Mouse (Mus musculus): ENCODE measurements around the gene Ppp1r2. TPM values are rescaled to one million over a fixed set of nuclear protein-coding genes. Genes with fewer than 3 reads are reported as not detected.
A peak's percentile ranks its signal among the peaks of the same experiment; 100 is the strongest.
"Not testable (repeated sequence)": the region's sequence is repeated elsewhere in the genome, so short reads cannot be mapped to it uniquely, and the experiment has no call there.

Ppp1r2 gene
- polyA plus RNA-seq (2012; rRNA removed) = 61.9 and 67.2 TPM in 2 replicates

DNA sequence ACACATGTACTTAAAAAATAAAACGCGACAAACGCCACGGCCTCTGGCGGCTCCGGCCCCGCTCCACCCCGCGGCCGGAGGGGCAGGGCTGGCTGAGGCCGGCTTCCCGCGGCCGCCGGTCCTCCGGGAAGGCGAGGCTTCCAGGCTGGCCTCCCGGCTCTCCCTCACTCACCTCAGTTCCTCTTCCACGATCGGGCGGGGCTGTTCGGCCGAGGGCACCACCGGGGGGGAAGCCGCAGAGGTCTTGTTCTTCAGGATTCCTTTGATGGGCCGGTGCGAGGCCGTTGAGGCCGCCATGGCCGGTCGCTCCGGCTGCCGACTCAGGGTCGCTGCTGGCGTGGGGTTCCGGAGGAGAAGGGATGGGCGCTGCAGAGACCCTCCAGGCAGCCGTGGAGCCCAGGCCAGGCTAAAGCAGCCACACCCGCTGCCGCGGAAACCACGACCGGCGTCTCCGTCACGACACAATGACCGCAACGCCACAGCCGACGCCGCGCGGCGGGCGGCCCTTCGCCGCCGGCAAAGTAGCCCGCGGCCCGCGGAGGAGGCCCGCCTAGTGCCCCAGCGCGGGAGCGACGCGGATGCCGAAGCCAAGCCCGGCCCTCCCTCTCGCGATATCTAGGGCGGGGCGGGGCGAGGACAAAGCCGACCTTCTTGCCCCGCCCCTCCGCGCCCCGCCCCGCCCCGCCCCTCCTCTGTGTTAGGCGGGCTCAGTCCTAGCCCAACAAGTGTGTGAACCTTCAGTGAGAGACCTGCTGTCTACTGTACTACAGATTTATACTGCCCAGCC, at the start of gene Ppp1r2:
TSS of gene Ppp1r2 (minus strand) at position 604 of the 787 bp plus-strand sequence.
- H3K4me3 ChIP-seq (replicated peaks; ENCODE audit: insufficient read depth, low read depth, low read length) = peak within 1 kb of the TSS; percentile 72
- TF ChIP-seq POLR2A (IDR thresholded peaks at IDR 0.05; ENCODE audit: borderline replicate concordance, insufficient read depth, low read length) (peak; percentile 69; the same call in 1 of the 2 replicates), CTCF (IDR thresholded peaks at IDR 0.05; ENCODE audit: borderline replicate concordance, insufficient read depth, low read depth, low read length) (no peak)
- peaks cover 7% of the 10 kb centered on the region; the same call in 1 of the 2 replicates for H3K4me1 ChIP-seq (ENCODE audit: control insufficient read depth, insufficient read depth, low read length)
- DNase-seq = peak; percentile 90 to 92
- under 1% methylated on average over 80 of the region's 83 CpGs for WGBS
- no peaks in the 10 kb centered on the region for H3K27me3 ChIP-seq (ENCODE audit: control insufficient read depth, insufficient read depth, low read length)
- peak within 1 kb of the TSS; percentile 76 for H3K27ac ChIP-seq (ENCODE audit: insufficient read depth, low read length)

DNA sequence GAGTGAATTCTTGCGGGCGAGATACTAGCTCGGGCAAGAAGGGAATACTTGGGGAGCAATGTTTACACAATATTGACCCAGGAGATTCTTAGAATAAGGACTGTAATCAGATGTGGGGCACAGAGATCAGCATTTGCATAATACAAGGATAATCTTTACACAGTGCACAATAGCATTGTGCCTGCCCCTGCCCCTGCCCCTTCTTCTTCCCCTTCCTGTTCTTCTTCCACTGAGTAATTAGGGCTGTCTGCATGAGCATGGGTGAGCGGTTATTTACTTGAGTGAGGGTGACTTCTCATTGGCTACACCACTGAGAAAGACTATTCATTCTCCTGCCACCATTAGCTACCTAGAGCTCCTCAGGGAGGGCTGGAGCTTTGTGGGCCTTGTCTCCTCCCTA, 46.4 kb upstream of the Ppp1r2 start:
- Histone ChIP-seq H3K4me1 (ENCODE audit: control insufficient read depth, insufficient read depth, low read length) (no peaks in the 10 kb centered on the region), H3K27me3 (ENCODE audit: control insufficient read depth, insufficient read depth, low read length) (no peaks in the 10 kb centered on the region), H3K27ac (ENCODE audit: insufficient read depth, low read length) (no peak overlapping the region), H3K4me3 (replicated peaks; ENCODE audit: insufficient read depth, low read depth, low read length) (no peak overlapping the region)
- TF ChIP-seq POLR2A (IDR thresholded peaks at IDR 0.05; ENCODE audit: borderline replicate concordance, insufficient read depth, low read length) (no peak), CTCF (IDR thresholded peaks at IDR 0.05; ENCODE audit: borderline replicate concordance, insufficient read depth, low read depth, low read length) (no peak)
- DNase-seq = no peak
- 87% methylated on average over 4 of the region's 4 CpGs for WGBS

DNA sequence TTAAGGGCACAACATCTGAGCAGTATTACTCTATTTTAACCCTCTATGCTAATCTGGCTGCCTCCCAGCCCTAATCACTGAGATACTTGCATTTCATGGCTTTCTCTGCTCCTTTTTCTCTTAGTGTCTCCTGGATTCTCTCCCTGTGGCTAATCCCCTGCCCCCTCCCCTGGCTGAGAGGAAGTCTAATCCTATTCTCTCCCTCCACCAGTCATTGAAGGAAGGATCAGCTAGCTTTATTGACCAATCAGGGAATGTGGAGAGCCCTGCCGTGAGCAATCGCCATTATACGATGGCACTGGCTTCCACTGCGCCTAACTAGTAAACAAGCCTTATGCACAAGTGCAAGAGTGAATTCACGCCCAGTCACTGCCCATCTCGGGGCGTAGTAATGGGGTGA, 45.9 kb upstream of the Ppp1r2 start:
- Histone ChIP-seq H3K4me1 (ENCODE audit: control insufficient read depth, insufficient read depth, low read length) (no peaks in the 10 kb centered on the region), H3K27me3 (ENCODE audit: control insufficient read depth, insufficient read depth, low read length) (no peaks in the 10 kb centered on the region), H3K27ac (ENCODE audit: insufficient read depth, low read length) (no peak overlapping the region), H3K4me3 (replicated peaks; ENCODE audit: insufficient read depth, low read depth, low read length) (no peak overlapping the region)
- no peak for DNase-seq
- WGBS = 84% methylated on average over 7 of the region's 7 CpGs
- TF ChIP-seq POLR2A (IDR thresholded peaks at IDR 0.05; ENCODE audit: borderline replicate concordance, insufficient read depth, low read length) = no peak
- TF ChIP-seq CTCF (IDR thresholded peaks at IDR 0.05; ENCODE audit: borderline replicate concordance, insufficient read depth, low read depth, low read length) = no peak

DNA sequence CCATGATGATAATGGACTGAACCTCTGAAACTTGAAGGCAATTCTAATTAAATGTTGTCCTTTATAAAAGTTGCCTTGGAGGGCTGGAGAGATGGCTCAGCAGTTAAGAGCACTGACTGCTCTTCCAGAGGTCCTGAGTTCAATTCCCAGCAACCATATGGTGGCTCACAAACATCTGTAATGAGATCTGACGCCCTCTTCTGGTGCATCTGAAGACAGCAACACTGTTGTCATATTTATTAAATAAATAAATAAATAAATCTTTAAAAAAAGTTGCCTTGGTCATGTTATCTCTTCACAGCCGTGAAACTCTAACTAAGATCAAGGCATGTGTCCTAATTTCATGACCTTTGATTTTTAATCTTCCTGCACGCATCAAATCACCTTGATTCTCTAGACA, 44.6 kb upstream of the Ppp1r2 start:
- WGBS = 79% methylated on average over 3 of the region's 3 CpGs
- H3K4me3 ChIP-seq (replicated peaks; ENCODE audit: insufficient read depth, low read depth, low read length); H3K27me3 ChIP-seq (ENCODE audit: control insufficient read depth, insufficient read depth, low read length); H3K4me1 ChIP-seq (ENCODE audit: control insufficient read depth, insufficient read depth, low read length); H3K27ac ChIP-seq (ENCODE audit: insufficient read depth, low read length); DNase-seq: not testable (repeated sequence)

DNA sequence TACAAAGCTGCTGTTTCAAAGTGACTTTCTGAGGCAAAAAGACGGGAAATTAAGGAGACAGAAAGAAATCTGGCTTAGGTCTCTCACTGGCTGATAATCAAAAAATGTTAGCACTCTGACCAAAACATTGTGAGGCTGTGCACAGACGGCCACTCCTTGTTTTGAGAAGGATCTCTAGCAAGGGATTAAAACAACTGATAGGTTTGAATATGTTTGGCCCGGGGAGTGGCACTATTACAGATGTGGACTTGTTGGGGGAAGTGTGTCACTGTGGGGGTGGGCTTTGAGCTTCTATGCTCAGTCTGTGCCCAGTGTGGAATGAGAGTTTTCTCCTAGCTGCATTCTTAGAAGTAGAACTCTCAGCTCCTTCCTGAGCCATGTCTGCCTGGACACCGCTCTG, 44.2 kb upstream of the Ppp1r2 start:
- TF ChIP-seq CTCF (IDR thresholded peaks at IDR 0.05; ENCODE audit: borderline replicate concordance, insufficient read depth, low read depth, low read length) (no peak), POLR2A (IDR thresholded peaks at IDR 0.05; ENCODE audit: borderline replicate concordance, insufficient read depth, low read length) (no peak)
- H3K4me3 ChIP-seq (replicated peaks; ENCODE audit: insufficient read depth, low read depth, low read length) = no peak overlapping the region
- 62% methylated on average over 4 of the region's 4 CpGs for WGBS
- no peak for DNase-seq
- no peaks in the 10 kb centered on the region for H3K27me3 ChIP-seq (ENCODE audit: control insufficient read depth, insufficient read depth, low read length)
- H3K27ac ChIP-seq (ENCODE audit: insufficient read depth, low read length) = no peak overlapping the region
- no peaks in the 10 kb centered on the region for H3K4me1 ChIP-seq (ENCODE audit: control insufficient read depth, insufficient read depth, low read length)

DNA sequence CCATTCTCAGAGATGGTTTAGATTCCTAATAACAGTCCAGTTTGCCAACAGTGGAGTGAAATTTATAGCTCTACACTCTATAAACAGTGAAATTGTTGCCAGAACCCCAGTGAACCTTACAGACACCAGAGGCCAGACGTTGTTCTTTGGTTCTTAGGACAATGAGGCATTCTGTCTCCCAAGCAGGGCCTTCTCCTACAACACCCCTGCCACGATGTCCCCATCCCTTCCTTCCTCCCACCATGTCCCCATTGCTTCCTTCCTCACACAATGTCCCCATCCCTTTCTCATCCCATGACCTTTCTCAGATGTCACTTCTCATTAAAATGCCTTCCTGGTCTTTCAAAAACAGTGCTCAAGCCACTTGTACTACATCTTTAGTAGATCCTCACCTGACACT, 43.3 kb upstream of the Ppp1r2 start:
- no peak for DNase-seq
- WGBS = 65% methylated on average over 2 of the region's 2 CpGs

DNA sequence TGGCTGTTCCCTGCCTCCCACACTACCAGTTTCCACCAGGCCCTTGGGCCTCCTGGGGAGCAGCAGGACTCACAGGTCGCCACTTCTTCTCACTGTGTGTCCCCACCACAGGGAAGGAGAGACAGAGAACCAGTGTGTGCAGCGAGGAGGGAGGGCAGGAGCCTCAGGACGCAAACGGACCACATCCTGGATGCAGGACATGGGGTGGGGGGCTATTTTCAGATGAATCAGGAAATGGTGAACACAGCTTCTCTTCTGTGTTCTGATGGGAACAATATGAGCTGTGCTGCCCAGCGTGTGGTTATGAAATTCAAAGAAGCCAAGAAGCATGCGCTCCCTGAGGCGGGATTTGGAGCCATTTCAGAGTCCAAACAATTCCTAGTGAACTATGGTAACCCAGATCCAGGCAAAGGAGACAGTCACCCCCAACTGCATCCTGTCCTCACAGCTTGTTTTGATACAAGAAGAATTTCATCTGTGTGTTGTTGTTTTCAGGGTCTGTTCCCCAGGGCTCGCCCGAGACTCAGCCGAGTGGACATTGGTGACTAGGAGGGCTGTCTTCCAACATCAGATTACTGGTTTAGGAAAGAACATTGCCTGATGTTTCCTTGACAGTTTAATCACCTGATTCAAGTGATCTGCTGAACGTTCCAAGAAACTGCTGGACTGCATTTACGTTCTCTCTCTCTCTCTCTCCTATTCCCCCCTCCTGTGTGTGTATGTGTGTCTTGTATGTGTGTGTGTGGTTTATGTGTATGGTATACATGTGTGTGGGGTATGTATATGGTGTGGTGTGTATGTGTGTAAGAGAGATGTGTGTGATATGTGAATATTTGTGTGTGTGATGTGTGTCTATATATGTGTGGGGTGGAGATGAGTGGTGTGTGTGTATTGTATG, 41.4 kb upstream of the Ppp1r2 start:
- not testable (repeated sequence) for H3K27me3 ChIP-seq (ENCODE audit: control insufficient read depth, insufficient read depth, low read length); H3K27ac ChIP-seq (ENCODE audit: insufficient read depth, low read length); H3K4me3 ChIP-seq (replicated peaks; ENCODE audit: insufficient read depth, low read depth, low read length); H3K4me1 ChIP-seq (ENCODE audit: control insufficient read depth, insufficient read depth, low read length); DNase-seq
- WGBS = 25% methylated on average over 12 of the region's 12 CpGs

More for the DNA sequence above, 43.3 kb upstream of the Ppp1r2 start:
- H3K27ac ChIP-seq (ENCODE audit: insufficient read depth, low read length) = no peak overlapping the region
- TF ChIP-seq POLR2A (IDR thresholded peaks at IDR 0.05; ENCODE audit: borderline replicate concordance, insufficient read depth, low read length) (no peak), CTCF (IDR thresholded peaks at IDR 0.05; ENCODE audit: borderline replicate concordance, insufficient read depth, low read depth, low read length) (no peak)
- H3K4me1 ChIP-seq (ENCODE audit: control insufficient read depth, insufficient read depth, low read length) = no peaks in the 10 kb centered on the region
- no peak overlapping the region for H3K4me3 ChIP-seq (replicated peaks; ENCODE audit: insufficient read depth, low read depth, low read length)
- no peaks in the 10 kb centered on the region for H3K27me3 ChIP-seq (ENCODE audit: control insufficient read depth, insufficient read depth, low read length)

DNA sequence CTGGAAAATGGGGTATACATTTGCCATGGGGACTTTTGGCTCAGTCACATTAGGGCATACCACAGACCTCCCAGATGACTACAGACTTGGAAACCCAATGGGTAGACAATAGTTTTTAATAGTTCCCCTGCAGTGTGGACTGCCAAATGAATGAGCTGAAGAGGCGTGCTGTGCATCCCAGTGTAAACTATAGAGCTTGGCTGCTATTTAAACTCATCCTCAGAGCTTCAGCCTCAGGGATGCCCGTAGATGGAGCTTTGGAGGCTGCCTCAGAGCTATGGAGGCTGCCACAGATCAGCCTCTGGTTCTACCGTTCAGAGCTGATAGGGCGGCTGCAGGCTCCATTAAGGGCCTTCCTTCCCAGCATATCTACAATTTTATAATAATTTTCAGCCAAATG, 40.2 kb upstream of the Ppp1r2 start:
- Histone ChIP-seq H3K4me3 (replicated peaks; ENCODE audit: insufficient read depth, low read depth, low read length) (no peak overlapping the region), H3K4me1 (ENCODE audit: control insufficient read depth, insufficient read depth, low read length) (no peaks in the 10 kb centered on the region), H3K27me3 (ENCODE audit: control insufficient read depth, insufficient read depth, low read length) (no peaks in the 10 kb centered on the region), H3K27ac (ENCODE audit: insufficient read depth, low read length) (peak overlapping the region; percentile 30; the same call in 1 of the 2 replicates)
- DNase-seq = no peak
- TF ChIP-seq POLR2A (IDR thresholded peaks at IDR 0.05; ENCODE audit: borderline replicate concordance, insufficient read depth, low read length) (no peak), CTCF (IDR thresholded peaks at IDR 0.05; ENCODE audit: borderline replicate concordance, insufficient read depth, low read depth, low read length) (no peak)
- WGBS = 60% methylated on average over 4 of the region's 4 CpGs

All from cerebellum, adult 2 months (tissue).